Mouse (Mus musculus) brain, embryonic 14.5 days (tissue): Measurements from ENCODE around the gene Gm43064.

ENCODE experiments used
- CTCF ChIP-seq: fragments of 200-500 bp; IDR thresholded peaks from 2 replicates; pipeline ENCODE4 v1.5.1; 2012; ENCODE audit warnings: inconsistent platforms, mild to moderate bottlenecking, moderate library complexity, borderline replicate concordance; ENCODE audit not compliant: insufficient read depth, insufficient read length; ENCODE audit errors: extremely low read depth
- POLR2A ChIP-seq: fragments of 200-500 bp; IDR thresholded peaks from 2 replicates; pipeline ENCODE4 v1.6.1; 2012; ENCODE audit warnings: mild to moderate bottlenecking, inconsistent platforms, borderline replicate concordance; ENCODE audit not compliant: poor library complexity, insufficient read depth, insufficient read length, severe bottlenecking; ENCODE audit errors: extremely low read depth

- TF ChIP-seq POLR2A (no peak), CTCF (no peak)
These were observed 42.1 kb downstream of the Gm43064 start for GRCm38 (mm10) chr3:103851481-103851880.
